Mouse (Mus musculus) MEL (cell line): Measurements from ENCODE around the gene Gm49342.

Source experiments
- CTCF ChIP-seq, 3 experiments: IDR thresholded peaks in 2 of 3; conservative IDR thresholded peaks in 1 of 3; 2 replicates each; pipeline ENCODE4 v1.5.1; 2011 to 2012; ENCODE audit warnings: low read length in 3 of 3, low read depth in 2 of 3, mild to moderate bottlenecking in 2 of 3, improper control_type of control experiment in 1 of 3, inconsistent platforms in 1 of 3, mixed read lengths in 1 of 3, moderate library complexity in 1 of 3; ENCODE audit not compliant: control insufficient read depth in 1 of 3, insufficient read depth in 1 of 3, poor library complexity in 1 of 3, severe bottlenecking in 1 of 3
- E2F4 ChIP-seq: IDR thresholded peaks from 2 replicates; pipeline ENCODE4 v1.6.1; 2011; ENCODE audit warnings: low read depth, low read length, improper control_type of control experiment, borderline replicate concordance
- EP300 ChIP-seq, 2 experiments: IDR thresholded peaks; 2 replicates each; pipeline ENCODE4 v1.6.1; 2011; ENCODE audit warnings: improper control_type of control experiment in 2 of 2, low read length in 2 of 2, low read depth in 1 of 2, mild to moderate bottlenecking in 1 of 2
- MAX ChIP-seq: IDR thresholded peaks from 2 replicates; pipeline ENCODE4 v1.6.1; 2011; ENCODE audit warnings: low read length, improper control_type of control experiment
- SIN3A ChIP-seq: IDR thresholded peaks from 2 replicates; pipeline ENCODE4 v1.6.1; 2012; ENCODE audit warnings: low read length, improper control_type of control experiment, inconsistent platforms
- TBP ChIP-seq: IDR thresholded peaks from 2 replicates; pipeline ENCODE4 v1.8.0; 2011; ENCODE audit warnings: low read depth, low read length, improper control_type of control experiment
- USF2 ChIP-seq, 2 experiments: IDR thresholded peaks; 2 replicates each; pipeline ENCODE4 v1.6.1; 2011 to 2012; ENCODE audit warnings: improper control_type of control experiment in 2 of 2, low read length in 2 of 2, borderline replicate concordance in 1 of 2, inconsistent platforms in 1 of 2, low read depth in 1 of 2, mild to moderate bottlenecking in 1 of 2; ENCODE audit not compliant: insufficient read depth in 1 of 2

- no peak for TF ChIP-seq USF2 (IDR thresholded peaks at IDR 0.05; ENCODE audit: borderline replicate concordance in 1 of 2, insufficient read depth in 1 of 2, low read depth in 1 of 2, low read length in 2 of 2)
- no peak for TF ChIP-seq EP300 (IDR thresholded peaks at IDR 0.05; ENCODE audit: low read depth in 1 of 2, low read length in 2 of 2)
- no peak for TF ChIP-seq CTCF (IDR thresholded peaks at IDR 0.05 in 2 of 3, conservative IDR thresholded peaks at IDR 0.05 in 1 of 3; ENCODE audit: control insufficient read depth in 1 of 3, insufficient read depth in 1 of 3, low read depth in 2 of 3, low read length in 3 of 3, poor library complexity in 1 of 3, severe bottlenecking in 1 of 3)
- TF ChIP-seq TBP: no peak
- no peak for TF ChIP-seq E2F4
- no peak for TF ChIP-seq MAX
- TF ChIP-seq SIN3A: no peak
Observed at GRCm38 (mm10) chr14:50895985-50896746, 48.2 kb upstream of the Gm49342 start.
